27 mouse cellular contexts compared by ENCODE assay signal in genomic region chr14:48989831-48990230, GRCm38 (mm10).
A peak's percentile ranks its signal among the peaks of the same experiment; 100 is the strongest.
DNase-seq lines count a peak whose midpoint lies in the region; ATAC-seq and TF ChIP-seq lines count a peak whose summit lies in the region.
"Had no signal": no experiment of that assay in that cellular context is flagged by ENCODE, and none has a peak within 500 bp of the region (broad histone marks: within the 10 kb centered on the region; RNA-seq: fewer than 3 reads in every experiment).

No protein-coding gene starts in this region.

- peak overlapping the region; percentile 55; the same call in 1 of the 2 replicates for H3K4me2 ChIP-seq in forebrain, embryonic 13.5 days
- peak overlapping the region; percentile 50 for H3K4me2 ChIP-seq in midbrain, embryonic 15.5 days
- H3K4me2 ChIP-seq: liver, embryonic 11.5 days had no signal

- H3K4me1 ChIP-seq in forebrain, embryonic 13.5 days: peaks cover 26% of the 10 kb centered on the region
- H3K4me1 ChIP-seq in midbrain, embryonic 10.5 days: peaks cover 45% of the 10 kb centered on the region
- H3K4me1 ChIP-seq in midbrain, embryonic 15.5 days: peaks cover 26% of the 10 kb centered on the region
- H3K4me1 ChIP-seq in limb, embryonic 10.5 days: peaks cover 4% of the 10 kb centered on the region; the same call in 1 of the 2 replicates
- H3K4me1 ChIP-seq: heart, embryonic 10.5 days had no signal

- no peaks in the 10 kb centered on the region for H3K36me3 ChIP-seq in forebrain, embryonic 13.5 days (ENCODE audit: poor library complexity, severe bottlenecking)
- no peaks in the 10 kb centered on the region for H3K36me3 ChIP-seq in midbrain, embryonic 10.5 days
- no peaks in the 10 kb centered on the region for H3K36me3 ChIP-seq in midbrain, embryonic 15.5 days (replicated peaks)
- H3K36me3 ChIP-seq in limb, embryonic 10.5 days: no peaks in the 10 kb centered on the region
- H3K36me3 ChIP-seq: G1E; heart, embryonic 10.5 days; heart, embryonic 15.5 days; hindbrain, embryonic 15.5 days; limb, embryonic 13.5 days; lung, embryonic 15.5 days had no signal

- no peaks in the 10 kb centered on the region for H3K9me3 ChIP-seq in forebrain, embryonic 13.5 days (replicated peaks)
- H3K9me3 ChIP-seq in midbrain, embryonic 10.5 days (replicated peaks): no peaks in the 10 kb centered on the region
- no peaks in the 10 kb centered on the region for H3K9me3 ChIP-seq in midbrain, embryonic 15.5 days
- H3K9me3 ChIP-seq in limb, embryonic 10.5 days (replicated peaks): no peaks in the 10 kb centered on the region
- H3K9me3 ChIP-seq: G1E; heart, embryonic 10.5 days; heart, embryonic 15.5 days; hindbrain, embryonic 15.5 days; limb, embryonic 13.5 days; lung, embryonic 15.5 days had no signal

- H3K27me3 ChIP-seq in forebrain, embryonic 13.5 days: peaks cover 14% of the 10 kb centered on the region
- no peaks in the 10 kb centered on the region for H3K27me3 ChIP-seq in midbrain, embryonic 10.5 days (ENCODE audit: low read depth, poor library complexity, severe bottlenecking)
- no peaks in the 10 kb centered on the region for H3K27me3 ChIP-seq in midbrain, embryonic 15.5 days (replicated peaks)
- 0 out of 2 replicates have a peak, but pooled peaks cover 6% of the 10 kb centered on the region for H3K27me3 ChIP-seq in limb, embryonic 10.5 days (ENCODE audit: low read depth, poor library complexity, severe bottlenecking)
- H3K27me3 ChIP-seq: heart, embryonic 15.5 days; limb, embryonic 13.5 days; lung, embryonic 15.5 days had no signal

- H3K9ac ChIP-seq in forebrain, embryonic 13.5 days: no peak overlapping the region
- no peak overlapping the region for H3K9ac ChIP-seq in midbrain, embryonic 15.5 days
- H3K9ac ChIP-seq: heart, embryonic 15.5 days; hindbrain, embryonic 15.5 days; lung, embryonic 15.5 days had no signal

- TF ChIP-seq POLR2A in brain, embryonic 14.5 days (IDR thresholded peaks at IDR 0.05; ENCODE audit: borderline replicate concordance, extremely low read depth, insufficient read depth, insufficient read length, poor library complexity, severe bottlenecking): no peak

- H3K27ac ChIP-seq in forebrain, embryonic 13.5 days: no peak overlapping the region
- H3K27ac ChIP-seq in midbrain, embryonic 10.5 days (replicated peaks): peak overlapping the region; percentile 86
- peak overlapping the region; percentile 56 for H3K27ac ChIP-seq in midbrain, embryonic 15.5 days
- no peak overlapping the region for H3K27ac ChIP-seq in limb, embryonic 10.5 days
- H3K27ac ChIP-seq: heart, embryonic 10.5 days; heart, embryonic 15.5 days; hindbrain, embryonic 15.5 days; limb, embryonic 13.5 days; lung, embryonic 15.5 days; stomach, postnatal 0 days had no signal

- DNase-seq in brain, embryonic 14.5 days (ENCODE audit: low read depth): peak; percentile 24
- no peak for DNase-seq in midbrain, embryonic 10.5 days (ENCODE audit: low spot score)
- no peak for DNase-seq in layer of hippocampus, postnatal 25 days (ENCODE audit: extremely low spot score in 1 of 2, low spot score in 1 of 2)
- no peak for DNase-seq in limb, embryonic 10.5 days (ENCODE audit: low spot score)
- DNase-seq: adrenal gland, adult 8-10 months; cerebellum, adult 11-12 months; cerebellum, postnatal 14 days; gastrocnemius, postnatal 14 days; kidney, adult 11 months; kidney, postnatal 14 days; layer of hippocampus, adult 9-11 months; right cerebral cortex, postnatal 25 days; thymus, adult 18-20 months; thymus, postnatal 25 days had no signal

- H3K4me3 ChIP-seq in forebrain, embryonic 13.5 days: no peak overlapping the region
- H3K4me3 ChIP-seq in midbrain, embryonic 10.5 days: 0 out of 2 replicates have a peak overlapping the region, but pooled peaks have one; percentile 41
- H3K4me3 ChIP-seq in midbrain, embryonic 15.5 days: no peak overlapping the region
- no peak overlapping the region for H3K4me3 ChIP-seq in limb, embryonic 10.5 days
- H3K4me3 ChIP-seq: erythroblast, embryonic 14.5 days; limb, embryonic 13.5 days; lung, embryonic 15.5 days had no signal

- ATAC-seq in forebrain, embryonic 13.5 days: no peak
- no peak for ATAC-seq in midbrain, embryonic 15.5 days (replicated peaks)
- ATAC-seq in megakaryocyte, adult 5-6 weeks (ENCODE audit: poor library complexity, severe bottlenecking): no peak
- ATAC-seq: inflammation-experienced regulatory T-cells, adult 6 months had no signal

- WGBS in forebrain, embryonic 13.5 days: 17% methylated on average over 8 of the region's 8 CpGs
- WGBS in midbrain, embryonic 10.5 days: 43% methylated on average over 8 of the region's 8 CpGs
- 24% methylated on average over 8 of the region's 8 CpGs for WGBS in midbrain, embryonic 15.5 days
- WGBS in limb, embryonic 10.5 days: 92% methylated on average over 8 of the region's 8 CpGs

- TF ChIP-seq CTCF in brain, embryonic 14.5 days (IDR thresholded peaks at IDR 0.05; ENCODE audit: borderline replicate concordance, extremely low read depth, insufficient read depth, insufficient read length): no peak

Comparison
In these comparisons a context has a peak if more than half of its experiments do, and no peak if none do; other contexts are left out.
1. H3K27ac ChIP-seq: peak in midbrain, embryonic 10.5 days (single experiment) and midbrain, embryonic 15.5 days (single experiment); none in forebrain, embryonic 13.5 days (single experiment) and limb, embryonic 10.5 days (single experiment).